Mouse (Mus musculus) c-Kit-positive CD71-positive TER-119-positive erythroid progenitor cells, embryonic 14.5 days (primary cell): Measurements from ENCODE around the gene Dedd.
A peak's percentile ranks its signal among the peaks of the same experiment; 100 is the strongest.
"Not testable (repeated sequence)": the region's sequence is repeated elsewhere in the genome, so short reads cannot be mapped to it uniquely, and the experiment has no call there.

Source experiments
- DNase-seq: peaks from one replicate; pipeline ENCODE4 v3.0.0-alpha.2; 2013; ENCODE audit warnings: low spot score

Dedd gene

GRCm38 (mm10) chr1:171328839-171329432, at the start of gene Dedd:
TSS of gene Dedd (plus strand) at chr1:171329145.
- DNase-seq = peak; percentile 83

- no peak for DNase-seq
Measured at GRCm38 (mm10) chr1:171279721-171280120, 49.2 kb upstream of the Dedd start.

GRCm38 (mm10) chr1:171280250-171280915, 48.6 kb upstream of the Dedd start:
- no peak for DNase-seq

GRCm38 (mm10) chr1:171280916-171281527, 47.9 kb upstream of the Dedd start, which contains the start of gene Ppox:
TSS of gene Ppox (minus strand) at chr1:171281186.
- DNase-seq = peak; percentile 99

GRCm38 (mm10) chr1:171281528-171281923, 47.4 kb upstream of the Dedd start:
- DNase-seq = peak; percentile 92

- no peak for DNase-seq
Measured at GRCm38 (mm10) chr1:171282086-171282805, 46.7 kb upstream of the Dedd start.

- DNase-seq = no peak
Measured at GRCm38 (mm10) chr1:171283188-171284160, 45.5 kb upstream of the Dedd start.

- DNase-seq = no peak
Measured at GRCm38 (mm10) chr1:171284491-171284890, 44.5 kb upstream of the Dedd start.

- DNase-seq = no peak
Measured at GRCm38 (mm10) chr1:171285096-171285892, 43.7 kb upstream of the Dedd start.

GRCm38 (mm10) chr1:171286517-171286916, 42.4 kb upstream of the Dedd start:
- DNase-seq = no peak

- peak; percentile 86 for DNase-seq
Measured at GRCm38 (mm10) chr1:171287136-171288081, 41.5 kb upstream of the Dedd start, which contains the start of gene Usp21. TSS of gene Usp21 (minus strand) at chr1:171287991.

GRCm38 (mm10) chr1:171288328-171288727, 40.6 kb upstream of the Dedd start:
- no peak for DNase-seq

- DNase-seq = no peak
Measured at GRCm38 (mm10) chr1:171293351-171293750, 35.6 kb upstream of the Dedd start.

GRCm38 (mm10) chr1:171293906-171294297, 35.0 kb upstream of the Dedd start:
- no peak for DNase-seq

- peak; percentile 79 for DNase-seq
Measured at GRCm38 (mm10) chr1:171294298-171295062, 34.5 kb upstream of the Dedd start, which contains the start of gene Ufc1. TSS of gene Ufc1 (minus strand) at chr1:171295024.

GRCm38 (mm10) chr1:171295063-171295402, 33.9 kb upstream of the Dedd start:
- DNase-seq = no peak

- DNase-seq = no peak
Measured at GRCm38 (mm10) chr1:171298226-171298625, 30.7 kb upstream of the Dedd start.

- not testable (repeated sequence) for DNase-seq
Measured at GRCm38 (mm10) chr1:171306157-171306556, 22.8 kb upstream of the Dedd start.

GRCm38 (mm10) chr1:171309321-171309720, 19.6 kb upstream of the Dedd start:
- DNase-seq = no peak
